Mouse (Mus musculus) gastrocnemius, postnatal 10 days (tissue): ENCODE data around the gene Mfsd9. TPM values are rescaled to one million over a fixed set of nuclear protein-coding genes. Genes with fewer than 3 reads are reported as not detected.
"Not testable (repeated sequence)": the region's sequence is repeated elsewhere in the genome, so short reads cannot be mapped to it uniquely, and the experiment has no call there.

ENCODE experiments used
- DNase-seq: peaks from one replicate; pipeline ENCODE4 v3.0.0; 2021; ENCODE audit warnings: mixed read lengths
- total RNA-seq, 2 experiments: library from RNA; stranded (reverse); gene quantifications; 2 replicates each; pipeline ENCODE4 v1.2.3; 2021

Gene Mfsd9
- total RNA-seq, 2 experiments from 2014 or later, result 0.85 to 1.0 TPM

DNA sequence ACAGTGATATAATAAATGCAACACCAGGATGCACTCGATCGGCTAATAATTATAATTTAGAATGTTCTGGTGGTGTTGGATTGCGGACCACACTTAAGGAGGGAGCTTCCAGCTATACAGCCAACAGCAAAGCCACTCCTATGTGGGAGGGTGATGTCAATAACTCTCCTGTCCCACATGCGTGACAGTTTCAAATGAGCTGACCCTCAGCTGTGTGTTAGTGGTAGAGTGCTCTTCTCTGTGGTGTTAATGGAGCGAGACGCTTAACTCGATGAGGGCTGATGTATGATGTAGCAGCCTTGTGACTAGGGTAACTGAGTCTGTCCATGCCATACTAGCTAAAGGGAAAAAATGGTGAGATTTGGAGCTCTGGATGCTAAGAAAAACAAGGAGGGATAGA is 7.0 kb downstream of the Mfsd9 start:
- DNase-seq, result no peak

GRCm38 (mm10) chr1:40776763-40777162 is 13.7 kb downstream of the Mfsd9 start:
- DNase-seq, result no peak

DNA sequence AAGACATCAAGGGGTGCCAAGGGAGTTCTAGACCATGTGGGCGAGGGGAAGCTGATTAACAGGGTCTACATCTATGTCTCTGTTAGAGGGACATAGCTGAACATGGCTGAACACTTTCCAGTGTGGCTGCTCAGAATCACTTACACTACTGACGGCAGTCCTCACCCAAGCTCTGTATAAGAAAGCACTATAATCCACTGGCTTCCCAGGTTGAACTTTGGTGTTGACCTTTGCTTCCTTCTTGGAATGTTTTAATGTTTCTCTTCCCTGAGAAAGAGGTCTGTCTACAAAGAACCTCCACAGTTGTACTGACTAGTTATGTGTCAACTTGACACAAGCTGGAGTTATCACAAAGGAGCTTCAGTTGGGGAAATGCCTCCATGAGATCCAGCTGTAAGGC is 14.4 kb downstream of the Mfsd9 start:
- DNase-seq, result no peak

DNA sequence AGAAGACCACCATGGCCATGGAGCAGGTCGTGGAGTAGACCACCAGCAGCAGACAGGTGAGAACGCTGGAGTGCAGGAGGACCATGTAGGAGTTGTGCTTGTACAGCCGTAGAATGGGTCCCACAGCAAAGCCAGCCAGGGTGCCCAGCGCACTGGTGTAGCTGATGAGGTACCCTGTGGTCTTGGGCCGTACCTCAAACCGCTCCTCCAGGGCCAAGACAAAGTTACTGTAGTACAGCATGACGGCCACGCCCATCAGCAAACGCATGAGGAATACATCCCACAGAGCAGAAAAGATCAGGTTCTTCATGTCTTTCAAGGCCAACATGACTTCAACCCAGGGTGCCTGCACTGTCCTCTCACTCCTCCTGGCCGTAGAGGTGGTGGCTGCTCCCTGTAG is 16.4 kb downstream of the Mfsd9 start:
- DNase-seq, result no peak

GRCm38 (mm10) chr1:40773234-40773633 is 17.3 kb downstream of the Mfsd9 start:
- no peak for DNase-seq

GRCm38 (mm10) chr1:40771196-40771970 is 19.1 kb downstream of the Mfsd9 start:
- DNase-seq, result no peak

DNA sequence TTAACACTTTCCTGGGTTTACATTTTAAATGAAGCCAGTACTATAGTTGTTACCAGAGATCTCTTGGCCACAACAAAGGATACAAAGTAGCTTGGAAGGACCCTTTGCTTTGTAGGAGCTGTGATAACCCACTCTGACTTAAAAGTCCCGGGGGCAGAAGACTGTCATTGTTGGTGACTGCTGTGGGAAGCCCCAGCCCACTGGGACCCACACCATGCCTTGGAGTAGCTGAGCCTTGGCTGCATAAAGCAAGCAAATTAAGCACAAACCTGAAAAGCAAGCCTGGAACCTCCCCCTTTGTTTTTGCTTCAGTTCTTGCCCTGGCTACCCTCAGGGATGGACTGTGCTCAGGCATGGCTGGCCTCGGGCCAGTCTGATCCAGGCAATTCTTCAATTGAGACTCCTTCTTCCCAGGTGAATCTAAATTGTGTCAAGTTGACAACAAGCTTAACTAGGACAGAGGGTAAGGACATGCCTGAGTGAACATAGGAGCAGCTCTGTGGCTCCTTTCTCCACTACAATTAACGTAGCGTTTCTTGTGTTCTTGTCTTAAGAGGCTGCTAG is 21.1 kb downstream of the Mfsd9 start:
- no peak for DNase-seq

DNA sequence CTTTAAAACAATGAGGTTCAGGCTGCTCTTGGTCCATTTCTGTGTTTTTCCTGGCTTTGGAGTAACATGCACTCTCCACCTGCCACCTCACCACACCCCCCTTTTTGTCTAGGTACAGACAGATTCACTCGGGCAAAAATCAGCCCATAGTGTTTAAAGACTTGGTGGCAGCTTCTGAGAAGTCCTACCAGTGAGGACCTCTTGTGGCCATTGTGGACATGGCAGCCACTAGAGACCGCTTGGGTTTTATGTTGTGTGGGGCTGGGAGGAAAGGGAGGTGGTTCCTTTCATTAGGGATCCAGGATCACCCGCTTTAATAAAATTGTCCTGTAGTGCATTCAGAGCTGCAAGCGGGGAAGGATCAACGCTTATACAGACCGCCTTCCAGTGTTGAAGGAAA is 21.9 kb downstream of the Mfsd9 start:
- DNase-seq, result peak; percentile 60

DNA sequence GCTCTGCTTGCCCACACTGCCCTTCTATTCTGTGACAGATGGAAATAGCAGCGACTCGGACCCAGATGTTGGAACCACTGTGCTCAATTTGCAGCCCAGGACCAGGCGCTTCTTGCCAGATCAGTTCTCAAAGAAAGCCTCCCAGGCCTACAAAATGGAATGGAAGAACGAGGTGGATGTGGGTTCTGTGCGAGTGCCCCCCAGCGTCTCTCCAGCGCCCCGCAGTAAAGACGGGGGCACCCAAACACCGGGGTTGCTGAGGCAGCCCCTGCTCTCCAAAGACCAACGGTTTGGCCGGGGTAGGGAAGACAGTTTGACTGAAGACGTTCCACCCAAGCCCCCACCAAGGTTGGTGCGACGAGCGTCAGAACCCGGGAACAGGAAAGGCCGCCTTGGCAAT is 22.9 kb downstream of the Mfsd9 start:
- no peak for DNase-seq

DNA sequence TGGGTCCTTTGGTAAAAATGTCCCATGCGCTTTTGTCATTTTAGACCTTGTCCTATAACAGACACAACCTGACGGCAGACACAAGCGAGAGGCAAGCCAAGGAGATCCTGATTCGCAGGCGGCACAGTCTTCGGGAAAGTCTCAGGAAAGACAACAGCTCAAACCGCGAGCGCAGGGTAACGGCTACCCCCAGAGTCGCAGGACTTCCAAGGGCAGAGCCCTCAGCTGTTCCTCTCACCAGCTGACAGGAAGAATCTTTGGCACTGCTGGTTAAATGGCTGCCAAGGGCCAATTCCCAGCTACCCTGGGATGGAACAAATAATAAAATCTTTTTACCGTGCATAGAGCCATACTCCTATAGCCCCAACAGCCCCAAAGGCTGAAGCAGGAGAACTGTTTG is 25.0 kb downstream of the Mfsd9 start:
- peak; percentile 47 for DNase-seq

GRCm38 (mm10) chr1:40764701-40765275 is 25.7 kb downstream of the Mfsd9 start:
- DNase-seq, result no peak

DNA sequence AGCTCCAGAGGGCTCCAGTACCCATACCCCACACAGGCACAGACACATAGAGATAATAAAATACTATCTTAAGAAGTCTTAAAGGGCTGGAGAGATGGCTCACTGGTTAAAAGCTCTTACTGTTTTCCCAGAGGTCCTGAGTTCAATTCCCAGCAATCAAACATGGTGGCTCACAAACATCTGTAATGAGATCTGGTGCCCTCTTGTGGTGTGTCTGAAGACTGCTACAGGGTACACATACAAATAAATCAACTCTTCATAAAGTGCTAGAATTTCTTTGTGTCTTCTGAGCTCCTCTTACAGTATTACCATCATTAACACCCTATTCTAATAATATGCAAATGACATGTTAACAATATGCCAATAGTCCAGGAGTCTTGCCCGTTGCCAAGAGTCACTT is 26.4 kb downstream of the Mfsd9 start:
- no peak for DNase-seq

DNA sequence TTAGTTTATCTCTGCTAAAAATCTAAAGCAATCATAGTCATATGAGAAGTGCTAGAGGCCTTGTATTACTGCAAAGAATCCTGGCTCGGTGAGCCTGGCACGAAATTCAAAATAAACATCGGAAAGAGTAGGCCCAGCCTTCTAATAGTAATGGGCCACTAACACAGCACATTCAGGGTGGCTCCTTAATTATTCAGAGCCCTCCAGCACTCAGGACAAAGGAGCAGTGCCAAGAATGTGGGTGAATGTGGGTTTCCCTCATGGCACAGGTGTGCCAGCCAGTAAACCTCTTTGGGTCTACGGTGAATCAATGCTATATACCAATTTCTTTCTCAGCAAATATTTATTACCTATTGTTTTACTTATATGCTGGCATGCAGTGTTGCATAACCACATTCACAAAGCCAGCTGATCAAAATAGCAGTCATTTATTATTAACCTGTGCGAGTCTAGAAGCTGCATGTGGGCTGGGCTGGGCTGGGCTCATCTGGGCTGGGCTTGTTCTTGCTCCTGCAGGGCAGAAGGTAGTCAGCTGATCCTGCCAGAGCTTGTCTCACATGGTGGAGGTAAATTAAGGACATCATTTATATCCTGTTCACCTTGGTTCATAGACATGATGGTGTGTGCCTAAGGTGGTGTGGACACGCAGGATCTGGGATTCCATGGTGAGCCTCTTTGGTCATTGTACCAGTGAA is 30.6 kb downstream of the Mfsd9 start:
- no peak for DNase-seq

DNA sequence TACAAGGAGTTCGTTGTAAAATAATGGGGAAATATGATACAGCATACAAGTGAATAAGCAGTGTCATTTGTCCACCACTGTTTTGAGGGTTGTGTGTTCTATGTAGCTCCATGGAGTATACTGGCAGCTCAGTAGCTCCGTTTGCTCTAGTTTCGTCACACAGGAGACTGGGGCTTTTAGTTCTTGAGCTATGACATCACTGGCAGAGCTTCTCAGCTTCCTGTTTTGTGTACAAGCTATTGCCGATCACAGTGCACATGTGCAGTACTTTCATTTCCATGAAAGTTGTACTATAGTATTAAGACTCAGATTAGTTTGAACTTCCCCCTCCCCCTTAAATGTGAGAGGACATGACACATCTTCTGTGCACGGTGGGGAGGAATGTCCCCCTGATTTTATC is 44.4 kb downstream of the Mfsd9 start:
- no peak for DNase-seq

DNA sequence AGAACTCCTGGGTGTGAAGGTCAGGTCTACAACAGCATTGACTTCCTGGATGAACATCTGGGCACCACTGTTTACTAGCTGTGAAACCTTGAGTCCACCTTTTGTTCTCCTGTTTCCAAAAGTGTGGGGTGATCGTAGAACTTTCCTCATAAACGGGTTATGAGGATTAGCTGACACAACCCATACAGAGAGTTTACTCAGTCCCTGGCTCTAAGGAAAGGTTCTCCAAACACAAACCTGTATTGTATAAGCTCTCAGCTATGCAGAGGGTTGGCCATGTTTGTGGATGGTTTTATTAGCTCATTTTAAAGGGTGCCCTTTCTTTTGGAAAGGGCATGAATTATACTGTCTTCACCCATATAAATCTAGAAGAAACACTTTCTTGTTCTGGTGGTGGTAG is 49.7 kb downstream of the Mfsd9 start:
- DNase-seq, result no peak

- not testable (repeated sequence) for DNase-seq
Observed at GRCm38 (mm10) chr1:40738246-40738645, 52.2 kb downstream of the Mfsd9 start.

- no peak for DNase-seq
Observed at GRCm38 (mm10) chr1:40737671-40738070, 52.8 kb downstream of the Mfsd9 start.

- DNase-seq, result no peak
Observed at GRCm38 (mm10) chr1:40728636-40729035, 61.9 kb downstream of the Mfsd9 start.

DNA sequence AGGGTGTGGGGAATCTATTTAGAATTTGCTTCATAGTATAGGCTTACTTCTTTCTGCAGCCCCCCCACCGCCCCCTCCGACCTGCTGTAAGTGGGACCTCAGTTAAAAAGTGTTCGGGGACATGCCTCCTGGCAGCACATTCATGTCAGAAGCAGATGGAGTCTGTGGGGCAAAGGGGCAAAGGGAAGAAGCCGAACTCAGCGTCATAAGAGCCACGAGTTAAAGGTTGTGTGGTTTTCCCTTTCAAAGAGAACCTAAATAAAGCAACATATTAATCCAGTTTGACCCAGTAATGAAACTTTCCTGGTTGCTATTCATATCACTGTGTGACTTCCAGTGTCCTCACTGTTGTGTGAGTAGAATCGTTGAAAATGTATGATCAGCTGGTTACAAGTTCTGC is 63.1 kb downstream of the Mfsd9 start:
- no peak for DNase-seq

DNA sequence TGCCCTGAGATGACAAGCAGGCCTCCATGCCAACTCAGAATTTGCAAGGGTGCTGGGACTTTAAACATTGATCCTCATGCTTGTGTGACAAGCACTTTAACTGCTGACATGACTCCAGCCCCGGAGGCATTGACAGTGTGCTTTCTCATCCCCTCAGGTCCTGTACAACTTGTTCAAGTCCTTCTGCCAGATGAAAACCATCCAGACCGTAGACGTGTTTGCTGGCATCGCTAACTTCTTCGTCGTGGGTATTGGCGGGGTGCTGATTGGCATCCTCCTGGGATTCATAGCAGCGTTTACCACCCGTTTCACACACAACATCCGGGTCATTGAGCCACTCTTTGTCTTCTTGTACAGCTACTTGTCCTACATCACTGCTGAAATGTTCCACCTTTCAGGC is 64.4 kb downstream of the Mfsd9 start:
- DNase-seq, result no peak
